Mouse (Mus musculus) granulocyte monocyte progenitor cell, adult 5-6 weeks (primary cell): Measurements from ENCODE around the gene Git1. TPM values are rescaled to one million over a fixed set of nuclear protein-coding genes. Genes with fewer than 3 reads are reported as not detected.

ENCODE experiments used
- ATAC-seq: replicated peaks from 2 replicates; pipeline ENCODE4 v1.8.0; 2016; ENCODE audit warnings: mild to moderate bottlenecking, moderate TSS enrichment, inconsistent platforms; ENCODE audit not compliant: poor library complexity, severe bottlenecking
- total RNA-seq, 2 experiments: library from RNA; stranded (forward) in 1 of 2; stranded (reverse) in 1 of 2; fragments of 200-712, 200-1000 nt in 1 of 2; fragments of >200 nt in 1 of 2; fragmentation: Nextera tagmentation in 1 of 2; gene quantifications; 2 replicates each; pipeline ENCODE4 v1.2.3; 2014 to 2017

Gene Git1
- total RNA-seq, 2 experiments from 2014 or later, result 10.3 to 33.6 TPM

DNA sequence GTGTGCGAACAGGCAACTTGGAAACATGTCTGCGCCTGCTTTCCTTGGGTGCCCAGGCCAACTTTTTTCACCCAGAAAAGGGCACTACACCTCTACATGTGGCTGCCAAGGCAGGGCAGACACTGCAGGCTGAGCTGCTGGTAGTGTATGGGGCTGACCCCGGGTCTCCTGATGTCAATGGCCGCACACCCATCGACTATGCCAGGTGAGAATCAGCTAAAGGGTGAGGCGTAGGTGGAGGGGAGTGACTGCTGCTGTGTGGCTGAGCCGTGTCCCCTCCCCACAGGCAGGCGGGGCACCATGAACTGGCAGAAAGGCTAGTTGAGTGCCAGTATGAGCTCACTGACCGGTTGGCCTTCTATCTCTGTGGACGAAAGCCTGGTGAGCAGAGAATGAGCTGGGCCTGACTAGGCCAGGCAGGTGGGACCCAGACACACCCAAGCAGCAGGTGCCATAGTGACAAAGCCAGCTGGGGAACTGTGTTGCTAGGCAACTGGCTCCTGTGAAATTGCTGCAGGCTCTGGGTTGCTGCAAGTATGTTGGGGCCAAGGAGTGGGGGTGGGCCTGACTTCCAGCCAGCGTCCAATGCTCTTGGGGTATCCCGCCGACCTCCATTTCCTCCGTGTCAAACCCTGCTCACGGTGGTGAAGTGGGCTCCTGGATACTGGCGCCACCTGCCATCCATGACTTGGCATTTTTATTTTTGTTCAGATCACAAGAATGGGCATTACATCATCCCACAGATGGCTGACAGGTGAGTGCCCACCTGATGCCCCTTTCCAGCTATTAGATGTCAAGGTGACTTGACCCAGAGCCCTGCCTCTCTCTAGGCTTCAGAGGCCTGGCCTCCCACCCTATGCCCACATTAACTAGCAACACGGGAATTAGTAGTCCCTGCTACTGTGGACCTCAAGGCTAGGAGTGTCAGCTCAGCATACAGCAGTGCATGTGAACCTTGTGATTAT is 7.3 kb downstream of the Git1 start:
- no peak for ATAC-seq

DNA sequence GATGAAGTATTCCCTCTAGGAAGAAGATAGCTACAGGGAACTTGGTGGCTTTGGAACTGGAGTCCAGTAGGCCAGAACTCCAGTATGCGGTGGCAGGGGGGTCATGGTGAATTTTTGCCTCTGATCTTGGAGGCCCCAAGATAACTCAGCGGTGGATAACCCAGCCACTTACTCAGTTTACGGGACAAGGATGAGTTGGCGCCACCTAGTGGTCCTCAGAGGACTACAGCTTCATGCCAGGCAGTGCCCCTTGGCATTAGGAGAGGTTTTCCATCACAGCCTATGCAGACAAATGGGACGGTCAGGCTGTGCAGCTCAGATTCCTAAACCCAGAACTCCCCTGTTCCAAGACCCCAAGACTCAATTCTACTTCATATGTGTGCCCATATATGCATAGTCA is 8.0 kb downstream of the Git1 start:
- peak; percentile 57 for ATAC-seq

DNA sequence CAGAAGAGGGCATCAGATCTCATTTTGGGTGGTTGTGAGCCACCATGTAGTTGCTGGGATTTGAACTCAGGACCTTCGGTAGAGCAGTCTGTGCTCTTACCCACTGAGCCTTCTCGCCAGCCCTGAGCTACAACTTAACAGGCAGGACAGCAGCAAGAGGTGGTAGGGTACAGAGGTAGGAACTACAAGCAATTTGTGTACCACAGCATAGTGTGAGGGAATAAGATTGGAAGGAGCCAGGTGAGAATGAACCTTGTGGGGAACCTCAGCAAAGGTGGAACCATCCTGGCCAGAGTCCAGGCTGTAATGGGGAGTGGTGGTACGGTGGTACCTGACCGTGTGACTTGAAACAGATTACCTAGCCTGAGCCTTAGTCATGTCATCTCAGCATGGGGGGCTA is 8.6 kb downstream of the Git1 start:
- ATAC-seq, result no peak

DNA sequence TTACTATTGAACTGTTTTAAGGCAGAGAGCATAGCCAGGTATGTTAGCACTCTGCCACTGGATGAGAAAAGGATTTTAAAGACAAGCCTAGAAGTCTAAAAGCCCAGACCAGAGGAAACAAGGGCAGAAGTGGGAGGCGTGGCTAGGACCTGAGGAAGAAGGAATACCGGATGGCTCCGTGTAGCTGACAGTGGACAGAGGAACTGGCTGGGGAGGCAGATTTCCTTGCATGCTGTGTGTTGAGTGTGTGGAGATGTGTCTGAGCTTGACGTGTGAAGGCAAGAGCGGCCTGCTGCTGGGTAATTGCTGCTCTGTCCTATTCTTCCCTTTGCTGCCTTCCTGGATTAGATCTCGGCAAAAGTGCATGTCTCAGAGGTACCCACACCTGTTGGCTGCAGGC is 9.1 kb downstream of the Git1 start:
- ATAC-seq, result no peak

DNA sequence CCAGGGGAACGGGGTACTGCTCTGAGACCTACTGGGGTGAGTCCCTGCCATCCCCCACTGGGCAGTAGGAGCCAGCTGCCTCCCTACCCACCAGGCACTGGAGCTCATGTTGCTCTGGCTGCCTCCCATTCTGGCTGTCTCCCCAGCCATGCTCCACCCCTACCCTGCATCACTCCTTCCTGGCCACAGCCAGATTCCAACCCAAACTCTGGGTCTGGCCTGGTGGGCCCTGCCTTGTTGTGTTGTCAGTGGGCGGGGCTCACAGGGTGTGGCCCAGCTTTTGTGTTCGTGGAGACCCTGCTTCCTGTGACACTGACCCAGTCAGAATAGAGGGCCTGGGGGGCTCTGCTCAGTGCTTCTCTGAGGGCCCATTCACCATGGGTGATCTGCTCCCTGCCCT is 10.1 kb downstream of the Git1 start:
- no peak for ATAC-seq

DNA sequence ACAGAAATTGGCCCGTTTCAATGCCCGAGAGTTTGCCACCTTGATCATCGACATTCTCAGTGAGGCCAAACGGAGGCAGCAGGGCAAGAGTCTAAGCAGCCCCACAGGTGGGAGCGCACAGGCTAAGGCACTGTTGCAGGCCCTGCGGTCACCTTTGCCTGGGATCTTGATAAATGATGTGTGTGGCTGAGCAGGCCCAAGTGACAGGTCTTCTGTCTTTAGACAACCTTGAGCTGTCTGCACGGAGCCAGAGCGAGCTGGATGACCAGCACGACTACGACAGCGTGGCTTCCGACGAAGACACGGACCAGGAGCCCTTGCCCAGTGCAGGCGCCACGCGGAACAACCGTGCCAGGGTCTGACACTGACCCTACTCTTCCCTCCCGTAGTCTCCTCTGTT is 11.0 kb downstream of the Git1 start:
- ATAC-seq, result no peak

DNA sequence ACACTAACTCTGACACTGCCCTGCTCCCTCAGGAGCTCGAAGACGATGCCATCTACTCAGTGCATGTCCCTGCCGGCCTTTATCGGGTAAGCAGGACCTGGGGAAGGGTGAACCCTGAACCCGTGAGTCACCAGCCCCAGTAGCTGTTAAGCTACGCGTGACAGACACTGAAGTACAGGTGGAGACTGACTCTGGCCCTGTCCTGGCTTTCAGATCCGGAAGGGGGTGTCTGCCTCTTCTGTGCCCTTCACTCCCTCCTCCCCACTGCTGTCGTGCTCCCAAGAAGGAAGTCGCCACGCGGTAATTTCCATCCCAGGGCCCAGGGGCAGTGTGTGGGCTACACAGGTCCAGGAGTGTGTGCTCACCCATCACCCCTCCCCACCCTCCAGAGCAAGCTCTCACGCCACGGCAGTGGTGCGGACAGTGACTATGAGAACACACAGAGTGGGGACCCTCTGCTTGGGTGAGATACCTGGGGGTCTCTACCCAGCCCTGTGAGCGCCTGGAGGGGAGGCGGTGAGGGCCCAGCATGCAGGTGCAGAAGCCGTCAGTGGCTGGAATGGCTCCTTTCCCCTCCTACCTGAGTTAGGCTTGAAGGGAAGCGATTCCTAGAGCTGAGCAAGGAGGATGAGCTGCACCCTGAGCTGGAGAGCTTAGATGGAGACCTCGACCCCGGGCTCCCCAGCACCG is 12.1 kb downstream of the Git1 start:
- no peak for ATAC-seq

DNA sequence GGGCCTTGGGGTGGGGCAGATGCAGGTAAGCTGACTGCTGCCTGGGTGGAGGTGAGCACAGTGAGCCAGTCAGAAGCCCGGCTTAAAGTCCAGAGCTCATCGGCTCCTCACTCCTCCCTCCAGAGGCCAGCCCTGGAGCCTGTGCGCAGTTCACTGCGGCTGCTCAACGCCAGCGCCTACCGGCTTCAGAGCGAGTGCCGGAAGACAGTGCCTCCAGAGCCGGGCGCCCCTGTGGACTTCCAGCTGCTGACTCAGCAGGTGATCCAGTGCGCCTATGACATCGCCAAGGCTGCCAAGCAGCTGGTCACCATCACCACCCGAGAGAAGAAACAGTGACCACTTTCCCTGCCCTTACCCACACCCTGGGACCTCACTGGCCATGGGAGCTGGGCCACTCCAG is 12.9 kb downstream of the Git1 start:
- no peak for ATAC-seq

DNA sequence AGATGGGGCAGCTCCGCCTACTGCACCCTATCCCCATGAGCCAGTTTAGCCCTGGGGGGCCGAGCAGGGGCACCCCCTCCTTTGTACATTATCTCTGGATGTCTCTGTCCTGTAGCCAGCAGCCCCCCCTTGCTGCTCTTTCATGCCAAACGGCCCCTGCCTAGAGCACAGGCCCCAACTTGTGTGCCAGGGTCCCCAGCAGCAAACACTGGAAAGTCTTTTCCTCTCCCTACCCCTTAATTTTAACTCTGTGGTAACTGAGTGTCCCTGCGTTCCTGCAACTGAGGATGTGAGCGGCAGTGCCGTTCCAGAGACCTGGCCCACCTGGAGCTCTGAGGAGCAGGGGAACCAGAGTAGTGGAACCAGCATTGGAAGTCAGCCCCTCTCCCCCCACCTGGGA is 13.6 kb downstream of the Git1 start:
- ATAC-seq, result no peak

DNA sequence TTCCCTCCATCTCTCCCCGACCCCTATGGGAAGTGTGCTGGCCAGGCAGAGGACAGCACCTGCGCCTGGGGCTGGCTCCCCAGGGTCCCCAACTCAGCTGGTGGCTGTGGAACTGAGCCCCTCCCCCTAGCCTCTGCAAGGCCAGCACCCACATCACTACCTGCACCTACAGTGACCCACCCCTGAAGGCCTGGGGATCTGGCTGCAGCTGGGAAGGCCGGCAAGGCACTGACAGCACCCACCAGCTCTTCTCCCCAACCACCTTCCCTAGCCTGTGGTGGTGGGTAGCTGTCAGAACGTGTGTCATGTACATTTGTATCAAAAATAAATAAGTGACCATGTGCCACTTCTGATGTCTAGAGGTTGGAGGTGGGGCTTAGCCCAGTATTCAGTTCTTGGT is 14.1 kb downstream of the Git1 start:
- ATAC-seq, result no peak

DNA sequence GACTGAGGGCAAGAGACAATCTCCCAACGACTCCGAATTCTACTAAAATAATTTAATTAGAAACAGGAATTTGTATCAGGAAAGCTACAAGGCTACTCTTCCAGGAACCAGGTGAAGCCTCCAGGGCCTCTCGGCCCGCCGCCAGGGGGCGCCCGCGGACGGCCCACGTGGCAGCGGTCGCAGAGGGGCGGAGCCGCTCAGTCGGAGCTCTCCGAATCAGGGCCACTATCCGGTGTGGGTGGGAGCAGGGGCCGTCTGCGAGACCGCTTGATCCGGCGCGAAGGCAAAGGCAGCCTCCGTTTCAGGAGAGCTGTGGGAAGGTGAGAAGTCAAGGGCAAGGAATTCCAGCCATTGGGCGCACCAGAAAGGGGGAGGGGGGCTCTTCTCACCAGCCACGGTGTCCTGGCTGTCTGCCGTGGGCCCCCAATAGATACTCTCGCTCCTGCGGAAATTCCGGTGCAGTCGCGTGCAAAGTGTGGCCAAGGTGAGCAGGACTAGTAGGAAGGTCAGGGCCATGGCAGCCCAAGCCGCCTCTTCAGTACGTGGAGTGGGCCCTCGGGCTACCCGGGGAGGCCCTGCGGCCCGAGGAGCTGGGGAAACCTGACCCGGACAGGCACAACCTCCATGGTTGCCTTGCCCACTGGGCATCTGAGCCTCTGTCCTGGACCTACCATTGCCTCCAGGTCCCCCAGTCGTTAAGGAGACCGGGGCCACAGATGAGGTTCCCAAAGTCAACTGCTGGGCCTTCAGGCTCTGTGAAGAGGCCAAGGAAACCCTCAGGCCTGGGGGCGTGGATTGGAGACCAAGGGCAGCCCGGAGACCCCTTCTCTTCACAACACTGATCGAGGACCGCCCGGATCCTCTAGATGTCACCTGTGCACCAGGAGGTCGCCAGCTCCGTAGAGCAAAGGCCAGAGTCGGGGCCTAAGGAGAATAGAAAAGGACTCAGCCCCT is 15.0 kb downstream of the Git1 start:
- peak; percentile 72 for ATAC-seq

DNA sequence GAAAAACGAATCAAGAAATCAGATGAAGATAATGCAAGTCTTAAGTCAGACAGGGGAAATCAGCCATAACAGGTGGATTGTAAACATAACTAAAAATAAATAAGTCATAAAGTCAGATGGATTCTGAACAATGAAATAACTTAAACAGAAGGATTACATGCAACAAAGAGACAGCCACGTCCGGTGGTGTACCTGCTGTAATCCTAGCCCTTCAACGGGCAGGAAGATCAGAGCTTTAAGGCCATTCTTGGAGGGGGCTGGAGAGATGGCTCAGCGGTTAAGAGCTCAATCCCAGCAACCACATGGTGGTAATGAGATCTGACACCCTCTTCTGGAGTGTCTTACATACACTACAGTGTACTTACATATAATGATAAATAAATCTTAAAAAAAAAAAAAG is 18.0 kb downstream of the Git1 start:
- no peak for ATAC-seq

DNA sequence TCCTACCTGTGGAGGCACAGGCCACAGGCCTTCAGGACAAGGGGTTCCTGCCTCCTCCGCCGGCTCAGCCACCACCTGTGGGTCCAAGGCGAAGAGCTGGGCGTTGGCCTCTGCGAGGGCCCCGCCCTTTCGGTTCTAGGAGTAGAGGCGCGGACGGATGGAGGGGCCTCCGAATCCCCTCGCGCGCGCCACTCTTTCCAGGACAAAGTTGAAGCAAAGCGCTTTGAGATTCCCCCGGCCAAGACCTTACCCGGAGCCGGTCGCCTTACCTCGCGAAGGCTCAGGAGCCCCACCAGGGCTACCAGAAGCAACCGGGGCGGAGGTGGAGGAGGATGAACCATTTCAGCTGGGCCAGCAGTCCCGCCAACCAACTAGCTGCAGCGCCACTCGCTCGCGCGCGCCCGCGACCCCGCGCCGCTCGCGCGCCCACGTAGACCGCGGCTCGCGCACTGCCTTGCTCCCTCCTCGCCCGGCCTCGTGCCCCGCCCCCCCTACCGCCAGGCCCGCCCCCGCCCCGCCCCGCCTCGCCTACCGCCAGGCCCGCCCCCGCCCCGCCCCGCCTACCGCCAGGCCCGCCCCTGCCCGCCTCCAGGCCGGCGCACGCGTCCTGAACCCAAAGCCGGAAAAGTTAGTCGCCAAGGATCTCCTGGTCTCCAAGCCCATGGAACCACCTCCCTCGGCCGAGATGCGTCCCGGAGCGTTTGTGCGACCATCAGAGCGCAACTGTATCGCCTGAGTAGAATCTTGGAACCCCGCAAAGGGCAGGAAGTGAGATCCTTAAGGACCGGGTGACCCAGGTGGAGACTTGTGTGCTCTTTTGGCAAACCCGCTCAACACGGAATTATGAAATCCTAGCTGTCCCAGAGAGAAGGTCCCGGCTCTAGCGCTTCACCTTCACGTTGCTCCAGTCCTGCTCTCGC is 19.8 kb downstream of the Git1 start:
- ATAC-seq, result peak; percentile 47

DNA sequence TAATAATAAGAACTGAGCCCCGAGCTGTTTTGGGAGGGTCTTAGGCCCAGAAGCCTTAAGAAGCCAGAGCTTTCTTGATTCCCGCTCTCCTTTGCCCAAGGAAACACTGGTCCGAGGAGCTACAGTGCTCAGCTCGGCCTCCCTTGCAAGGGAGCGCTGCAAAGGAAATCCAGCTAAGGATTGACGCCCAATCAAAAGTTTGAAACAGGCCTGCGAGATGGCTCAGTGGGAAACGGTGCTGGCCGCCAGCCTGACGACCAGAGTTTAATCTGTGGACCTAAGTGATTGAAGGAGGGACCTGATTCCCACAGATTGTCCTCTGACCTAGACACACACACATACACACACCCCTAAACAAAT is 20.4 kb downstream of the Git1 start:
- no peak for ATAC-seq

DNA sequence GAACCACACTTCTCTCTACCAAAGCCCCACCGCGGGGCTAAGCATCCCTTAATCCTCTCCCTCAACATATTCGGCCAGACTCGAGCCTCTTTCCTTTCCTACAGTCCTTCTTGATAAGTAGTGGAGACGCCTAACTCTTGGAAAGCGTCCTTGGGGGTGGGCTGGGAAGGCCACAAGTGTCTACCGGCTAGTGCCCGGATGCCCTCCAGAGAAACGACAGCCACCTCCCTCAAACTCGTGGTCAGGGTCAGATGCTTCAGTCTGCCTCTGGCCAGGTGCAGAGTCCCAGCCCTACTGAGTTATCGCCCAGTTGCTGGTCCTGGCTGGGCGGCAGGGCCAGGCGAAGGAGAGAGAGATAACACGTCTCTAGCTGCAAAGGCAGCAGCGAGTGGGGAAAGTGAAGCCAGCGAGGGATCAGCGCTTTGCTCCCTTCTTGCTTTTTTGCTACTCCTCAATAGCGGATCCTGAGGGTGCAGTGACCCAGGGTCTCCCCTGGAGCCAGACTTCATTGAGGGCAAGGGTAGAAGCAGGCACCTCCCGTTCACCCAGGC is 21.0 kb downstream of the Git1 start:
- no peak for ATAC-seq

DNA sequence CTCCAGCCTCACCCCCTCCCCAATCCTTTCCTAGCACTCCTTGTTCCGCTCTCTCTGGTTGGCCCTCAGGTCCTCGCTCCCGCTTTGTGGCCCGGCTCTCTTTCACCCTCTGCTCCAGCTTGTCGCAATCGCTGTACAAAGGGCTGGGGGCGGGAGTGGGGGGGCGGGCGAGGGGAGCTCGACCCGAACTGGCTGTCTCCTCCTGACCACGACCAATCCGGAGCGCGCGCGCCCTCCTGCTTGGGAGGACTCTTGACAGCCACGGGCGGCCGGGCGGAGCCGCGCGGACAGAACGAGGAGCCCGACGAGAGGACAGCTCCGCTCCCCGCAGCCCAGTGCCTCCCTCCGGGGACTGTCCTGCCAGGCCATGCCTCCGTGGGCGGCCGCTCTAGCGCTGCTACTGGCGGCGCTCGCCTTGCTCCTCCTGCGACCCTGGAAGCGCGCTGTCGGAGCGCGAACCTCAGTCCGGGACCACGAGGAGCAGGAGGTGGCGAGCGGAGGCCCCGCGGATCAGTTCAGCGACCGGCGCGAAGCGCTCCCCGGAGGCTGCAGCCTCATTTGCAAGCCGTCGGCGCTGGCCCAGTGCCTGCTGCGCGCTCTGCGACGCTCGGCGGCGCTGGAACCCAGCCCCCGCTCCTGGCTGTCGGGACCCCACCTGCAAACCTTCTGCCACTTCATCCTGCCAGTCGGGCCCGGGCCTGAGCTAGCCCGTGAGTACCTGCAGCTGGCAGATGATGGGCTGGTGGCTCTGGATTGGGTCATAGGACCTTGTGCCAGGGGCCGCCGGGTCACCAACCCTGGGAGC is 21.7 kb downstream of the Git1 start, which contains the start of gene Abhd15:
Abhd15 (plus strand) TSS at position 290 of the 805 bp plus-strand sequence.
- ATAC-seq, result peak; percentile 58

DNA sequence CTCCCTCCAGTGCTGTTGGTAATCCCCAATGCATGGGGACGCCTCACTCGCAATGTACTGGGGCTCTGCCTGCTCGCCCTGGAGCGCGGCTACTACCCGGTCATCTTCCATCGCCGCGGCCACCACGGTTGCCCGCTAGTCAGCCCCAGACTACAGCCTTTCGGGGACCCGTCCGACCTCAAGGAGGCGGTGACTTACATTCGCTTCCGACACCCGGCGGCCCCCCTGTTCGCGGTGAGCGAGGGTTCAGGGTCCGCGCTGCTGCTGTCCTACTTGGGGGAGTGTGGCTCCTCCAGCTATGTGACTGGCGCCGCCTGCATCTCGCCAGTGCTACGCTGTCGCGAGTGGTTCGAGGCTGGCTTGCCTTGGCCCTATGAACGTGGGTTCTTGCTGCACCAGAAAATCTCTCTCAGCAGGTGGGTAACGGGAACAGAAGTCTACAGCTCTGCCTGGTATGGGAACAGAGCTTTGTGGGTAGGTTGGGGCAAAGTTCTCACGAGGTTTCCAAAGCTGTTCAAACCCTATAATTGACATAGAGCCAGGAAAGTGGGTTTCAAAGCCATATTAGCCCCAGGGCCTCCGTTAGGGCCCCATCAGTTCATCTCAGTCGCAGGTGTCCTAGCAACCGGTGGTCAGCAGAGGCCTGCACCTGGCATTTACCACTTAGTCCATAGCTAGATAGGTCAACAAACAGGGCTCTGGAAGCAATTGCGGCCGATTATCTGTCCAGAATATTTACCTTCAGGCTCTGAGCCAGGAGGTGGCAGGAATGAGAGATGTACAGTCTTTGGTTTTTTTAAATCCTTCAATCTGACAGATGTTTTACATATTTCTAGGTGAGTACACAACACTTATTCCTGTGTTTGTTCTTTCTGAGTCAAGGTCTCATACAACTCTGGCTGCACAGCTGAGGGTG is 22.5 kb downstream of the Git1 start, which contains the start of gene Trp53i13:
Trp53i13 (minus strand) TSS at position 344 of the 916 bp plus-strand sequence.
- ATAC-seq, result 0 out of 2 replicates have a peak, but pooled peaks have one; percentile 2
